Mouse (Mus musculus) E14TG2a.4 (cell line): Measurements from ENCODE around the gene Ccdc91.

Experiments used
- CTCF ChIP-seq: conservative IDR thresholded peaks from 2 replicates; pipeline ENCODE4 v1.5.1; 2014; ENCODE audit warnings: low read length
- NANOG ChIP-seq: IDR thresholded peaks from 2 replicates; pipeline ENCODE4 v1.6.1; 2014; ENCODE audit warnings: borderline replicate concordance, low read length, mixed read lengths

GRCm38 (mm10) chr6:147623142-147623541 is 147.5 kb downstream of the Ccdc91 start:
- TF ChIP-seq CTCF (no peak), NANOG (no peak)
